Mouse (Mus musculus): Measurements from ENCODE around the gene Spn.

GRCm38 (mm10) chr7:127166501-127166900, 28.9 kb upstream of the Spn start:
- no peak for TF ChIP-seq CTCF (IDR thresholded peaks at IDR 0.05; ENCODE audit: low read depth, low read length)
- TF ChIP-seq POLR2A (IDR thresholded peaks at IDR 0.05; ENCODE audit: borderline replicate concordance, low read depth, low read length): no peak

Data from bone marrow macrophage, adult 2 months (primary cell).